Mouse (Mus musculus): Measurements from ENCODE around the gene Grik4.

- no peak for TF ChIP-seq CTCF (conservative IDR thresholded peaks at IDR 0.05; ENCODE audit: low read length)
- TF ChIP-seq POU5F1 (IDR thresholded peaks at IDR 0.05; ENCODE audit: borderline replicate concordance, low read length): no peak
These were observed 282.8 kb downstream of the Grik4 start for GRCm38 (mm10) chr9:42661481-42661880.

All from E14TG2a.4 (cell line).